Mouse (Mus musculus) neural tube, embryonic 11.5 days (tissue): ENCODE results near the gene Celf2. TPM values are rescaled to one million over a fixed set of nuclear protein-coding genes. Genes with fewer than 3 reads are reported as not detected.

Experiments used
- ATAC-seq: fragments of 200-750 bp; cut with Nextera tagmentation; 2 replicates; pipeline ENCODE4 v1.8.0; 2017; ENCODE audit warnings: moderate number of reproducible peaks, mild to moderate bottlenecking, moderate TSS enrichment, moderate library complexity; ENCODE audit not compliant: insufficient read depth, low FRiP score, low TSS enrichment
- DNase-seq: peaks from one replicate; pipeline ENCODE4 v3.0.0-alpha.2; 2015; ENCODE audit warnings: low spot score
- H3K27ac ChIP-seq: fragments of 300-500 bp; sonication (generic); 2 replicates; pipeline ENCODE4 v1.5.1; 2014; ENCODE audit warnings: low read depth, mild to moderate bottlenecking, low read length
- H3K27me3 ChIP-seq: fragments of 300-500 bp; sonication (generic); 2 replicates; pipeline ENCODE4 v1.6.1; 2014; ENCODE audit warnings: mild to moderate bottlenecking, low read length, mixed read lengths; ENCODE audit not compliant: control insufficient read depth, insufficient read depth
- H3K36me3 ChIP-seq: fragments of 300-500 bp; sonication (generic); 2 replicates; pipeline ENCODE4 v1.6.1; 2014; ENCODE audit warnings: mild to moderate bottlenecking, low read length, moderate library complexity, mixed read lengths; ENCODE audit not compliant: control insufficient read depth, insufficient read depth
- H3K4me1 ChIP-seq: fragments of 300-500 bp; sonication (generic); 2 replicates; pipeline ENCODE4 v1.6.1; 2014; ENCODE audit warnings: low read length, mixed read lengths; ENCODE audit not compliant: control insufficient read depth, insufficient read depth
- H3K4me2 ChIP-seq: fragments of 300-500 bp; sonication (generic); 2 replicates; pipeline ENCODE4 v1.6.1; 2014; ENCODE audit warnings: low read depth, mild to moderate bottlenecking, moderate library complexity
- H3K4me3 ChIP-seq: fragments of 300-500 bp; sonication (generic); 2 replicates; pipeline ENCODE4 v1.5.1; 2014; ENCODE audit warnings: low read depth, low read length
- H3K9ac ChIP-seq: fragments of 300-500 bp; sonication (generic); 2 replicates; pipeline ENCODE4 v1.6.1; 2014; ENCODE audit warnings: mild to moderate bottlenecking, low read length
- H3K9me3 ChIP-seq: fragments of 300-500 bp; sonication (generic); 2 replicates; pipeline ENCODE4 v1.6.1; 2016; ENCODE audit warnings: low read length; ENCODE audit not compliant: control insufficient read depth
- WGBS: fragments of 180-500 bp; shearing (Covaris S2); extraction: QIAGEN DNeasy Blood & Tissue Kit; methylation state at CpG from one replicate; pipeline ENCODE4 v1.1.7; 2014; 5-methylcytosine and 5-hydroxymethylcytosine counted together
- polyA plus RNA-seq: library from polyadenylated mRNA; unstranded; fragments of >200 nt; fragmentation: Nextera tagmentation; extraction: Ambion mirVana; gene quantifications from 2 replicates; pipeline ENCODE4 v1.2.1, GENCODE M21; 2014

Gene Celf2
- polyA plus RNA-seq, 1 experiment from 2014 or later = 70.3 TPM

- H3K36me3 ChIP-seq = no peaks in the 10 kb centered on the region
- H3K27ac ChIP-seq = peak overlapping the region; percentile 83; the same call in 1 of the 2 replicates
- H3K4me1 ChIP-seq = peaks cover 12% of the 10 kb centered on the region
- H3K4me3 ChIP-seq = peak overlapping the region; percentile 62
- no peaks in the 10 kb centered on the region for H3K27me3 ChIP-seq
- peak overlapping the region; percentile 79 for H3K4me2 ChIP-seq
- peak; percentile 70 for ATAC-seq
- H3K9ac ChIP-seq = peak overlapping the region; percentile 82
- 11% methylated on average over 10 of the region's 10 CpGs for WGBS
- no peak for DNase-seq
- no peaks in the 10 kb centered on the region for H3K9me3 ChIP-seq
These were observed 636.5 kb downstream of the Celf2 start for GRCm38 (mm10) chr2:6872894-6873255.

GRCm38 (mm10) chr2:6872131-6872893 lies 637.1 kb downstream of the Celf2 start:
- Histone ChIP-seq H3K4me1 (peaks cover 12% of the 10 kb centered on the region), H3K27ac (peak overlapping the region; percentile 83), H3K4me3 (peak overlapping the region; percentile 62), H3K4me2 (peak overlapping the region; percentile 79), H3K9ac (peak overlapping the region; percentile 82), H3K36me3 (no peaks in the 10 kb centered on the region), H3K27me3 (no peaks in the 10 kb centered on the region), H3K9me3 (no peaks in the 10 kb centered on the region)
- ATAC-seq (peak; percentile 88), DNase-seq (peak; percentile 87)
- WGBS = under 1% methylated on average over 67 of the region's 124 CpGs

DNA sequence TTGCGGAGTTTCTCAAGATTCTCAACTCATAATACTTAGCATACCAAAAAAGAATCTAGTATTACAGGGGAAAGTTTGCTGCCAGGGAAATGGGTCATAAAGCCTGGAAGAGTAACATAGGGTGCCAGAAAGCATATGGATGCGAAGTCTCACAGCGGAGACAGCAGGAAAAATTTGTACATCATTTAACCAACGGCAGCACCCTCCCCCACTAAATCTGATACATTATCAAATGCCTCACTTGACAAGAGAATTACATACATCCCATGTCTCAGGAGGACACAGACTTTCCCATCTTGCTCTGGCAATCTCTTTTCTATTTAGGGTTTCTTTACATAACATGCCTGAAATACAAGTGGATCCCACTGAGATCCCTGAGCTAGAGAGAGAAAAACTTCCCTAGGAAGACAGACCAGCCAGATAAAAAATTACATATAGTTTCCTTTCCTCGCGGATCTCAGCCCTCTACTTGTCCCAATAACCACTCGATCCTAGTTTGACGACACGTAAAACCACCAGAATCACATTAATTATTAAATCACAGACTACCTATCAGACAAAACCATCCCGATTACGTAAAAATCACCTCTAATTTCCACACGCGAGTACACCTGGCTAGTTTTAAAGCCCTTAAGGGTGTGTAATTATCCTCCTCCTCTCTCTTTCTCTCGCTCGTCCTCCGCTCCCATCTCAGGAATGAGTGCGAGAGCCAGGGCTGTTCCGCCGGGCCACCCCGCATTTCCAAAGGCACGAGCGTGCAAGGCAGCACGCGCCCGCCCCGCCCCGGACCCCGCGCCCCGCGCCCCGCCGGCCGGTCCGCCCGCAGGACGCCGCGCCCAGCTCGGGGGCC lies 637.9 kb downstream of the Celf2 start:
- H3K9me3 ChIP-seq = no peaks in the 10 kb centered on the region
- peak; percentile 49 for ATAC-seq
- no peaks in the 10 kb centered on the region for H3K36me3 ChIP-seq
- 3% methylated on average over 29 of the region's 40 CpGs for WGBS
- peak overlapping the region; percentile 79 for H3K4me2 ChIP-seq
- peak overlapping the region; percentile 83 for H3K27ac ChIP-seq
- H3K4me3 ChIP-seq = peak overlapping the region; percentile 62
- no peaks in the 10 kb centered on the region for H3K27me3 ChIP-seq
- no peak for DNase-seq
- peak overlapping the region; percentile 82 for H3K9ac ChIP-seq
- peaks cover 13% of the 10 kb centered on the region for H3K4me1 ChIP-seq

- Histone ChIP-seq H3K9ac (no peak overlapping the region), H3K4me3 (no peak overlapping the region), H3K27ac (no peak overlapping the region), H3K36me3 (no peaks in the 10 kb centered on the region), H3K4me1 (peaks cover 14% of the 10 kb centered on the region), H3K27me3 (no peaks in the 10 kb centered on the region), H3K9me3 (no peaks in the 10 kb centered on the region), H3K4me2 (0 out of 2 replicates have a peak overlapping the region, but pooled peaks have one; percentile 13)
- DNase-seq = peak; percentile 10
- no peak for ATAC-seq
- WGBS = 57% methylated on average over 9 of the region's 9 CpGs
These were observed 639.2 kb downstream of the Celf2 start for GRCm38 (mm10) chr2:6869956-6870710.

- DNase-seq (no peak), ATAC-seq (no peak)
- no peaks in the 10 kb centered on the region for H3K9me3 ChIP-seq
- no peaks in the 10 kb centered on the region for H3K36me3 ChIP-seq
- no peaks in the 10 kb centered on the region for H3K27me3 ChIP-seq
- H3K4me1 ChIP-seq = peaks cover 14% of the 10 kb centered on the region
- no peak overlapping the region for H3K9ac ChIP-seq
- no peak overlapping the region for H3K27ac ChIP-seq
- H3K4me3 ChIP-seq = no peak overlapping the region
- H3K4me2 ChIP-seq = no peak overlapping the region
- whole genome bisulfite sequencing = 26% methylated on average over 4 of the region's 4 CpGs
These were observed 642.1 kb downstream of the Celf2 start for GRCm38 (mm10) chr2:6867297-6867696.

- H3K27ac ChIP-seq = no peak overlapping the region
- H3K27me3 ChIP-seq = no peaks in the 10 kb centered on the region
- WGBS = 66% methylated on average over 4 of the region's 4 CpGs
- H3K4me1 ChIP-seq = peaks cover 14% of the 10 kb centered on the region
- ATAC-seq (peak; percentile 66; the same call in 1 of the 2 replicates), DNase-seq (peak; percentile 16)
- H3K9ac ChIP-seq = no peak overlapping the region
- no peak overlapping the region for H3K4me2 ChIP-seq
- no peaks in the 10 kb centered on the region for H3K9me3 ChIP-seq
- H3K36me3 ChIP-seq = no peaks in the 10 kb centered on the region
- H3K4me3 ChIP-seq = no peak overlapping the region
These were observed 643.6 kb downstream of the Celf2 start for GRCm38 (mm10) chr2:6865785-6866184.

- Histone ChIP-seq H3K9ac (no peak overlapping the region), H3K27me3 (no peaks in the 10 kb centered on the region), H3K4me2 (no peak overlapping the region), H3K4me1 (no peaks in the 10 kb centered on the region), H3K36me3 (no peaks in the 10 kb centered on the region), H3K4me3 (no peak overlapping the region), H3K27ac (no peak overlapping the region), H3K9me3 (no peaks in the 10 kb centered on the region)
- WGBS = 34% methylated on average over 2 of the region's 2 CpGs
- no peak for ATAC-seq
- DNase-seq = no peak
These were observed 659.2 kb downstream of the Celf2 start for GRCm38 (mm10) chr2:6850102-6850644.

DNA sequence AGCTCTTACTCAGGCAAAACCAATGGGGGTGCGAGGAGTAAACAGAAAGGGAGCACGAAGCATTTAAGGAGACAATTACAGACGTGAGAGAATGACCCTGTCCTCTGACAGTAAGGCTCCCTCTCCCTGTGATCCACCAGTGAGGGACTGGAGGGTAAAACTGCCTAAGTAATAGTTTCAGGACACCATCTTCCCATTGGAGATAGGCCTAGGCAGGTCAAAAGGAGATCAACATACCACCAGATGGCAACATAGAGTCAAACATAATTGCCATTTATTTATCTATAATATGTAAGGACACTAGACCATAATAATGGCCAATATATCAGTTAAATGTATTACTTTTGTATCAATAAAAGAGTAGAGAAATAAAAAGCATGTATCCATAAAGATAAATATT lies 660.0 kb downstream of the Celf2 start:
- Histone ChIP-seq H3K36me3 (no peaks in the 10 kb centered on the region), H3K4me3 (no peak overlapping the region), H3K27me3 (no peaks in the 10 kb centered on the region), H3K4me1 (no peaks in the 10 kb centered on the region), H3K9me3 (no peaks in the 10 kb centered on the region), H3K9ac (no peak overlapping the region), H3K27ac (no peak overlapping the region), H3K4me2 (no peak overlapping the region)
- DNase-seq (peak; percentile 17), ATAC-seq (peak; percentile 69; the same call in 1 of the 2 replicates)
- WGBS = 50% methylated on average over 3 of the region's 3 CpGs
